Mouse (Mus musculus): ENCODE data around the gene Trak1. TPM values are rescaled to one million over a fixed set of nuclear protein-coding genes. Genes with fewer than 3 reads are reported as not detected.

Gene Trak1
- polyA plus RNA-seq, 1 experiment = 42.4 TPM

DNA sequence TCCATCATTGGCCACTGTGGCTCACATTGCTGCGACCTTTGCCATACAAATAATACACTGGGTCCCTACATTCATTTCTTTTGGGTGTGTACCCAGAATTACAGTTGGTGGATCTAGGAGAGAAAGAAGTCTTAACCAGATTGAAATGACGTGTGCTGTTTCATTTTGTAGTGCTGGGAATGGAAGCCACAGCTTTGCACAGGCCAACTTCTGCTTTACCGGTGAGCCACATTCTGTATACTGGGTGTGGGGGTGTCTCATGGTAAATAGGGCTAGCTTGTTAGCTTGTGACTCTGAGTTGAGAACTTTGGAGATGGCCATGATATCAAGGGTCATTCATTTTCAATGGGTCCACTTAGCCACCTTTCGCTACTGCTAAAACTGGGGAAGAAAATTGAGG is 8.2 kb downstream of the Trak1 start:
- TF ChIP-seq GATA1 (IDR thresholded peaks at IDR 0.05; ENCODE audit: low read length) = no peak

GRCm38 (mm10) chr9:121309287-121309686 is 12.0 kb downstream of the Trak1 start:
- TF ChIP-seq GATA1 (IDR thresholded peaks at IDR 0.05; ENCODE audit: low read length) = no peak

DNA sequence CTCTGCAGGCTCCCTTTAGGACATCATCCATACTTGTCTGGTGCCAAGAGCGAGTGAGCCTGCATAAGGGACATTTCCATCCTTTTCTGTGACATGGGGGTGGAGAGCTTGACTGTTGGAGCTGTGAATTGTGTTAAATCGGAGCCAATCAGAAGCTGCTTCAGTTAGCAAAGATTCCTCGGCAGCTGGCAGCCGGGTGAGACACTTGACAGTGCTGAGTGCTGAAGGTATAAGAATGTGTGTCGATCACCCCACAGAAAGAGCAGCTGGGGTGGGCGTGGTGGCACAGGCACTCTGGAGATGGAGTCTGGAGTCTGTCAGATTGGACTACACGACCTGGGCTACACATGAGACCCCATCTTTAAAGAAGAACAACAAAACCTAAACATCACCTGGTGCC is 13.2 kb downstream of the Trak1 start:
- no peak for TF ChIP-seq GATA1 (IDR thresholded peaks at IDR 0.05; ENCODE audit: low read length)

DNA sequence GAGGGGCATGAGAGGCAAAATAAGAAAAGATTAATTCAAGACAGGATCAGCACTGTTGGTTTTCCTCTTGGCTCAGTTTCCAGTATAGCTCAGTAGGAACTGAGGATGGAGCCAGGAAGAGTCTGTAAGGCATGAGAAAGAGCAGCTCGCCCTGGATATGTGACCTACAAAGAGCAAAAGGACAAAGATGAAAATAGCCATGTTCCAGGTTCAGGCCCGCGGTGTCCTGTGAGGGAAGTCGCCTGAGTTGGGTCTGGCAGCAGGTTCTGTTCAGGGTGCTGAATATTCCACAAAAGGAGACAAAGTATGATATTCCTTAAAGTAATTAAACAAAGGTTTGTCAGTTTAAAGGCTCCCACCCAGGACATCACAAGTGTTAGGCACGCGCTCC is 14.5 kb downstream of the Trak1 start:
- TF ChIP-seq GATA1 (IDR thresholded peaks at IDR 0.05; ENCODE audit: low read length) = no peak

DNA sequence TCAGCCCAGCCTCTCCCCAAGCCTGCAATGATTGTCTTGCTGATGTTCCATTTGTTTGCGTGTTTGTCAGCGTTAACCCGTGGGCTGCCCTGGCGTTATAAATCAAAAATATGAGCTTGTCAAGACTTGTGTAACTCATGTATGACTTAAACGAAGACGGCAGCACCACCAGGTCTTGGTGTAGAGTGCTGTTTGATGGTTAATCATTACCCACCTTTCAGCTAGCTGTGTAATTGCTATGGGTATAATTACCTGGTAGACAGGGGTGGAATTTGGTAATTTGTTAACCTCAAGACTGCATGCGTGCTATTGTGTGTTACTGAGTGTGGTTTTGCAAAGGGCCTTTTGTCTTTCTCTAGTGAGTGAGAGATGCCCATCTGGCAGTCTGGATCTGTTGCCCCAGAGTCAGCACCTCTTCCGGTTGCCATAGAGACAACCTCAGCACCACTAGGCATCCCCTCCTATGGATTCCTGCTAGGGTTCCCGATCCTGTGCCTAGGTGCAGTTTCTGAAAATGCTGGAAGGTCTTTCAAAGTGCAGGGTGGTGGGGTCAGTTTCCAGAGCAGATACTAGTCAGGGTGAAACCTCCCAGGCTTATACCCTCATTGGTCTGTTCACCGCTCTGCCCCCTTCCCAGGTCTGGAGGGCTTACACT is 15.1 kb downstream of the Trak1 start:
- TF ChIP-seq GATA1 (IDR thresholded peaks at IDR 0.05; ENCODE audit: low read length) = no peak

DNA sequence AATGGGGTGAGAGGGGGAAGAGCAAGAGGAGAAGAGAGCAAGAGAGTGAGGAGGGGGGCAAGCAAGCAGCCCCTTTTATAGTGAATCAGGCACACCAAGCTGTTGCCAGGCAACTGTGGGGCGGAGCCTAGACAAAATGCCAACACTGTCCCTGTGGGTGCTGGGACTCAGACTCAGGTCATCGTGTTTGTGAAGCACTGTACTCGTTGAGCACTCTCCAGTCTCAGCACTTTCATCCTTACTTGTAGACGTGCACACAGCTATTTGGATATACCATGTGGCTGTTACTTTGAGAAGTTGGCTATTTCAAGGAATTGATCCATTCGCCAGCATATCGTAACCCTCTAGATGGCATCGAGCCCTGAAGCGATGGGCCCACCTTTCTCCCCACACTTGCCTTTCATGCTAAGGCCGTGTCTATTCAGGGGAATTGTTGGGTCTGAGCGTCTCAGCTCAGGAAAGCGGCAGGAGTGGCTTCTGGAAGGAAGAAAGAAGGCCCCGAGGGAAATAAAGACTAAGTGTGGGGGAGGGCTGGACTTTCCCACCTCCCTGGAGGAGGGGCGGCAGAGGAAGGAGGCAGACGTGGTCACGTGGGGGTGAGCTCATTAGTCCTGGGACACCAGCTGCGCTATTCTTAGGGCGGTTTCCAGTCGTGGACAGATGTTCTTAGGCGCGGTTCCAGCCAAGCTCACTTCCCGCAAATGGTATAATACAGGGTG is 16.5 kb downstream of the Trak1 start:
- TF ChIP-seq GATA1 (IDR thresholded peaks at IDR 0.05; ENCODE audit: low read length) = no peak

DNA sequence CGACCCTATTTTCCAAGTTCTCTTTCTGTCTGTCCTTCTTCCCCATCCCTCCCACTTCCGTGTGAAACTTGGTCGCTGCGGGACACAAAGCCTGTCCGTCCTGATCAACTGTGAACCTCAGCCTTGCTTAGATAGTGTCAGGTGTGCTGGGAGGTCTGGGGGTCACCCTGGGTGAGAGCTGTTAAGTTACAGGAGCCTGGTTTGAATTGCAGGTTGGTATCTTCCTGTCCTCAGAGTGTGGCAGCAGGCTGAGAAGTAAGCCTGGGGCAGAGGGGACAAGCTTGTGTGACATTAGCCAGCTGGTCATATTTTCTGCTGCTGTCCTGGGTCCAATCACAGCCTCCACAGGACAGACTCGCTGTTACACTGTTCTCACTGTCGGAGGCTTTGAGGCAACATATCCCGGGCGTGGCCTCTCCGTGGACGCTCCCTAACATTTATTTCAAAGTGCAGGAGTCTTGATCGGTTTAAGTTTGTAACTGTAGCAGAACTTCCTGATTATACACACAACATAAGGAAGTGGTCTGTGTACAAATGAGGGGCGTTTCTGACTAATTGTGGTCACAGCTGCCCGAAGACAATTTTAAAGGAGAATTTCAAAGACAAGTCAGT is 17.3 kb downstream of the Trak1 start:
- no peak for TF ChIP-seq GATA1 (IDR thresholded peaks at IDR 0.05; ENCODE audit: low read length)

DNA sequence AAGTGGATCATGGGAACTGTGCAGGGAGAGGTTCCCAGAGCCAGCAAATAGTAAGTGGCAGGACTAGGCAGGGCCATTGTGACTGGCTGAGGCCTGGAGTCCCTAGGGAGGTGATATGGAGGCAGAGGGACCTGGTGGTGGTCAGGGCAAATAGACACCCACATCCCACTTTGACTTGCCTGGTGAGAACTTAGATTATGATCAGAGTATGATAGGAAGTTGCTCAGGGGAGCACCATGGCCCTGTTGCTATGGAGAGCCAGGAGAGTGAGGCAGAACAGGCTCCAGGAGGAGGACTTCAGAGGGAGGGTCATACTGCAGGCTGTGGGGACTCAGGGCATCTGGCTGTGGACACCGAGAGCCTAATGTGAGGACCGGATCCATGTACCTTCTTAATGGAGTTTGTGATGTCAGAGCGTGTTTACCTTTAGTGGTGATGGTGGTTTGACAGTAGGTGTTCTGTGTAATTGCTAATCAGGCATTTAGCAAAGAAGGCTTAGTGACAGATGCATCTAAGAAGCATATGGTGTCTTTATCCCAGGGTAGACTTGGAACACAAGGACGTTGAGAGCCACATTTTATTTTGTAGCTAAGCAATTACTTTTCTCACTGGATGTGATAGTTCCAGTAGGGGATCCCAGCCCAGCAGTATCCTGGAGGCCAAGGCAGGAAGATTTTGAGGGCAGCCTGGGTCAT is 18.7 kb downstream of the Trak1 start:
- no peak for TF ChIP-seq GATA1 (IDR thresholded peaks at IDR 0.05; ENCODE audit: low read length)

- TF ChIP-seq GATA1 (IDR thresholded peaks at IDR 0.05; ENCODE audit: low read length) = no peak
These were observed 19.5 kb downstream of the Trak1 start for GRCm38 (mm10) chr9:121316621-121317405.

GRCm38 (mm10) chr9:121319323-121319966 is 22.1 kb downstream of the Trak1 start:
- TF ChIP-seq GATA1 (IDR thresholded peaks at IDR 0.05; ENCODE audit: low read length) = no peak

DNA sequence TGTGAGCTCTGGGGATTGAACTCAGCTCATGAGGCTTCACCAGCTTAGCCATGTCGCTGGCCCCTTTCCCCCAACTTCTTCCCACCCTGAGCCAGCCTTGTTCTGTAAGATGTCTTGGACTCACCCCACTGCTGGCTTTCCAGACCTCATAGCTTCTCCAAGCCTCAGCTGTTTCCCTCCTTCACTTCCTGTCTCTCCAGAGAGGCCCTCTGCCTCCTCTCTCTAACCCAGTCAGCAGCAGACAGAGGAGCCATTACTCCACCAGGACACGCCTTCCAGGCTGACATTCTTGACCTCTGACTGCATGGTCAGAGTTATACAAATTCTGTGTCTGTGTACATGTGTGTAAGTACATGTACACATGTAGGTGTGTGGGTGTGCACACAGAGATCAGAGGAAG is 23.1 kb downstream of the Trak1 start:
- TF ChIP-seq GATA1 (IDR thresholded peaks at IDR 0.05; ENCODE audit: low read length) = no peak

DNA sequence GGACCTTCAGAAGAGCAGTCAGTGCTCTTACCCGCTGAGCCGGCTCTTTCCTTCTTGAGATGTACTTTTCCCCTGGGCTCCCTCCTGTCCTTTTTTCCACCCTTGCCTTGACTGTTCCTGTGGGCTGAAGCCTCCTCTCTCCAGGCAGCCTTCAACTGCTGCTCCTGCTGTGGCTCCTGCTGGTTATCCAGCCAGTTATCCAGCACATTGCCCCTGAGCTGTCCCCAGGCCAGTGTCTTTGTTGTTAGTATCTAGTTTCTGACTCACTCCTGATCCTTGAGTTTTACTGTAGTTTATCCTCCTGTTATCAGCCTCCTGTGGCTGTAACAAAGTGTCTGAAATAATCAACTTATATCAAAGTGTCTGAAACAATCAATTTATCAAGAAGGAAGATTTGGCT is 23.8 kb downstream of the Trak1 start:
- TF ChIP-seq GATA1 (IDR thresholded peaks at IDR 0.05; ENCODE audit: low read length) = no peak

- TF ChIP-seq GATA1 (IDR thresholded peaks at IDR 0.05; ENCODE audit: low read length) = no peak
These were observed 24.7 kb downstream of the Trak1 start for GRCm38 (mm10) chr9:121322034-121322433.

- TF ChIP-seq GATA1 (IDR thresholded peaks at IDR 0.05; ENCODE audit: low read length) = no peak
These were observed 31.9 kb downstream of the Trak1 start for GRCm38 (mm10) chr9:121329181-121329580.

DNA sequence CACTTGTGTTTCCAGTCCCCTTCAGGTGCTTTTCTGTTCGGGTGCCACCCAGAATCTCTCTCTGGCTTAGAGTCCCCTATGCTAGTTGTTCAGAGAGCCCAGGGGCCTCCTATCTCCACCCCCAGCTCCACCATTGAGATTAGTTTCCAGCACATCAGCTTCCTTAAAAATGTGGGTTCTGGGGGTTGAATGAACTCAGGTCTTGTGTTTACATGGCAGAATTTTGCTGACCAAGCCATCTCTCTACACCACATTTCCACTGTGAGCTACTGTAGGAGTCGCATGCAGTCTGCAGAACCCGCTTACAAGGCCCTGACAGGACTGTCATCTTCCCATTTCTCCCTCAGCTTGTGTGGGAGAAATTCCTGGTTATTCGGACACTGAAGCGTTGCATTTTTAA is 32.8 kb downstream of the Trak1 start:
- TF ChIP-seq GATA1 (IDR thresholded peaks at IDR 0.05; ENCODE audit: low read length) = no peak
